Mouse (Mus musculus) heart, postnatal 0 days (tissue): Measurements from ENCODE around the gene Tprn.

ENCODE experiments used
- CTCF ChIP-seq: IDR thresholded peaks from 2 replicates; pipeline ENCODE4 v1.5.1; 2016; ENCODE audit warnings: antibody characterized with exemption, control low read depth, low read depth
- EP300 ChIP-seq: IDR thresholded peaks from 2 replicates; pipeline ENCODE4 v1.6.1; 2016; ENCODE audit warnings: antibody characterized with exemption, low read depth

DNA sequence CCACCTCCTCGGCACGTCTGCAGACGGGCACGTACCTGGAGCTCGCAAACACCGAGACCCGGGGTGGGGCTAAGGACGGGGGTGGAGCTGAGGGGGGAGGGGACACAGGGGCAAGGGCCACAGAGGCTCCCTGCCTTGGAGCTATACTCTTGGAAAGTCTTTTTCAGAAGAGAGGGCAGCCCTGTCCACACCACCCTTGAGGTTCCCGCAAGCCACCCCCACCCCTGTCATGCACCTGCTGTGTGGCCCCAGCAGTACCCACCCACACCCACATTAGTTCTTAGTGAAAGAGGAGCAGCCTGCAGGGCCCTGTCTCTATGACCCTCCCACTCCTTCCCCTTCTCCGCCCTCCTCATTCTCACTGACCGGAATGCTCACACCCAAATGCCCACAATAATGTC, 49.1 kb downstream of the Tprn start:
- TF ChIP-seq CTCF (no peak), EP300 (no peak)
